Mouse (Mus musculus) lung, adult 2 months (tissue): ENCODE measurements around the gene Atf6b.

Experiments
- CTCF ChIP-seq: fragments of 200-500 bp; IDR thresholded peaks from 2 replicates; pipeline ENCODE4 v1.5.1; 2011; ENCODE audit warnings: mild to moderate bottlenecking, low read length, control low read depth; ENCODE audit not compliant: insufficient read depth
- POLR2A ChIP-seq: fragments of 200-500 bp; IDR thresholded peaks from 2 replicates; pipeline ENCODE4 v1.6.1; 2011; ENCODE audit warnings: low read depth, mild to moderate bottlenecking, control low read depth, low read length, borderline replicate concordance; ENCODE audit errors: extremely low read depth

GRCm38 (mm10) chr17:34615871-34616270 lies 31.1 kb upstream of the Atf6b start, which contains the start of gene Egfl8:
- no peak for TF ChIP-seq POLR2A
- no peak for TF ChIP-seq CTCF
